Mouse (Mus musculus): Measurements from ENCODE around the gene Lexm. TPM values are rescaled to one million over a fixed set of nuclear protein-coding genes. Genes with fewer than 3 reads are reported as not detected.

Gene Lexm
- total and polyA plus RNA-seq, 3 experiments, result not detected

DNA sequence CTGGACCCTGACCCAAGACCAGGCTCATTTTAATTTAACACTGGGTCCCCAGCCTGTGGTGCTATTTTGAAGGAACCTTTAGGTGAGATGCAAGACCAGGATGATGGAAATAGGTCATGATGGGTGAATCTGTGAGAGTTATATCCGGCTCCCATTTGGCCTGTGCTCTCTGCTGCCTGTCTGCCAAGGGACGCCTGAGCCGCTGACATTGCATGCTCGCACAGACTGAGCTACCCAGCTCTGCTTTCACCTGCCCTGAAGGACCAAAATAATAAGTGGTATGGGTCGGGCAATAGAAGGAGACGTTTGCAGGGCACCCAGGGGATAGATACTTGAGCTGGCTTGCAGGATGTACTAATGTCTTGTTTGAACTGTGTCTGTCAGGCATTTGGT, 27.2 kb upstream of the Lexm start:
- H3K9ac ChIP-seq (ENCODE audit: low read depth, low read length), result no peak overlapping the region
- H3K4me3 ChIP-seq, result no peak overlapping the region
- H3K79me2 ChIP-seq (replicated peaks; ENCODE audit: control insufficient read depth, insufficient read depth, low read length), result no peaks in the 10 kb centered on the region
- 67% methylated on average over 6 of the region's 6 CpGs for WGBS
- intact Hi-C loops (cut with DNase I), result no loop called here
- no peaks in the 10 kb centered on the region for H3K36me3 ChIP-seq (ENCODE audit: control insufficient read depth, insufficient read depth, low read length)
- H3K27ac ChIP-seq, result no peak overlapping the region; the same call in 1 of the 2 replicates
- DNase-seq, result no peak
- H3K4me1 ChIP-seq (ENCODE audit: control insufficient read depth, insufficient read depth, low read length), result peaks cover 1% of the 10 kb centered on the region
- H3K27me3 ChIP-seq (ENCODE audit: control insufficient read depth, insufficient read depth, low read length), result no peaks in the 10 kb centered on the region
- no peak for TF ChIP-seq CTCF (IDR thresholded peaks at IDR 0.05)
- no peak for TF ChIP-seq EP300 (IDR thresholded peaks at IDR 0.05; ENCODE audit: insufficient read depth, low read depth, low read length)
- TF ChIP-seq POLR2A (IDR thresholded peaks at IDR 0.05; ENCODE audit: insufficient read depth, low read depth, low read length), result no peak

DNA sequence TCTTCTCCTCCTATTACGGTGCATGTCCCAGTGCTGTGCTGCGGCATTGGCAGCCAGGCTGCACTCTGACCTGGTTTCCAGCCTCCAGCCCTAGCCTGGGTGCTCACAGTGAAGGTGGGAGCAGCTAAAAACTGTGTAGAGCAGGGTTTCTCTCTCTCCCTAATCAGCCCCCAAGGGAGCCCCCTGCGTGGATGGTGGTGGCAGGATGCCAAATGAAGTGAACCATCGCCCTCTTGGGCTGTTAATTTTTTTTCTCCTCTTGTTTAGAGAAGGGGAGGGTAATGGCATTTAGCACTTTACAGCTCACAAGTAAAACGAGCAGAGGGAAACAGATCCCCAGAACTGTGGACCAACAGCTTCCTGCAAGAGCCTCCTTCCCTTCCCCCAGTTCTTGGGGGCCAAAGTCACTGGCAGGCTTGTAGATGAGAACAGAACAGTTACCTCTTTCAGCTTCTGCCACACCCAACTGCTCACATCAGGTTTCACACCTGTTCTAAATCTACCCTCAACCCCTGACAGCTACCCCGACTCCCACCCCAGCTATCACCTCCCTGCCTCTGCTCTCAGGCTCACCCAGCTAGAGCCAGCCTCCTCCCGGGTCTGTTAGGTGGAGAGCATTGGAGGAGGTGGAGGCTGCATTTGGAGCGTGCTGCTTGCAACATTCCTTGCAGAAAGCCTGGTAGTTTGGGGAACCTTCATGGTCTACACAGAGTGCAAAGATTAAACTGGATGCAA, 26.6 kb upstream of the Lexm start:
- TF ChIP-seq CTCF (IDR thresholded peaks at IDR 0.05) (no peak), POLR2A (IDR thresholded peaks at IDR 0.05; ENCODE audit: insufficient read depth, low read depth, low read length) (no peak), EP300 (IDR thresholded peaks at IDR 0.05; ENCODE audit: insufficient read depth, low read depth, low read length) (no peak)
- Histone ChIP-seq H3K27me3 (ENCODE audit: control insufficient read depth, insufficient read depth, low read length) (no peaks in the 10 kb centered on the region), H3K79me2 (replicated peaks; ENCODE audit: control insufficient read depth, insufficient read depth, low read length) (no peaks in the 10 kb centered on the region), H3K36me3 (ENCODE audit: control insufficient read depth, insufficient read depth, low read length) (no peaks in the 10 kb centered on the region), H3K9ac (ENCODE audit: low read depth, low read length) (no peak overlapping the region), H3K4me1 (ENCODE audit: control insufficient read depth, insufficient read depth, low read length) (peaks cover 1% of the 10 kb centered on the region), H3K27ac (no peak overlapping the region), H3K4me3 (no peak overlapping the region)
- intact Hi-C loops (cut with DNase I), result no loop called here
- no peak for DNase-seq
- WGBS, result 18% methylated on average over 8 of the region's 8 CpGs

DNA sequence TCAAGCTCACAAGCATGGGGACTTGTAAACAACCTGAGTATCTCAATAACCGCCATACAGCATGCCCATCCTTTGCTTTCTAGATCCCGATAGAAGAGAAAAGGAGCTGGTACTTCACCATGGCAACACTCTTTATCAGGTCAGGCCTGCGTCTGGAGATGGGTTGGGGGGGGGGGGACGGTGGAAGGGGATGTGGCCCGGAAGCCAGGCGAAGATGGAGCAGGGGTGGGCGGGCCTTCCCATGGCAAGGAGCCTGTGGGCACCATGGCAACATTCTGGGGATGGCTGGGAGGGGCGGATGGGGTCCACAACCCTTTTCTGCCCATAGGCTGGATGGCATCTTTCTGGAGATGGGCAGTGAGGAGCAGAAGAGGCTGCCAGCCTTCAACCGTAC, 17.0 kb upstream of the Lexm start:
- intact Hi-C loops (cut with DNase I), result loop anchor here (5.0 kb wide), 1 partner anchor 528 kb away; no protein-coding TSS in a partner anchor
- H3K4me1 ChIP-seq (ENCODE audit: control insufficient read depth, insufficient read depth, low read length), result no peaks in the 10 kb centered on the region
- no peak overlapping the region for H3K4me3 ChIP-seq
- no peaks in the 10 kb centered on the region for H3K79me2 ChIP-seq (replicated peaks; ENCODE audit: control insufficient read depth, insufficient read depth, low read length)
- H3K27ac ChIP-seq, result no peak overlapping the region
- TF ChIP-seq CTCF (IDR thresholded peaks at IDR 0.05) (no peak), POLR2A (IDR thresholded peaks at IDR 0.05; ENCODE audit: insufficient read depth, low read depth, low read length) (no peak), EP300 (IDR thresholded peaks at IDR 0.05; ENCODE audit: insufficient read depth, low read depth, low read length) (no peak)
- H3K27me3 ChIP-seq (ENCODE audit: control insufficient read depth, insufficient read depth, low read length), result no peaks in the 10 kb centered on the region
- no peaks in the 10 kb centered on the region for H3K36me3 ChIP-seq (ENCODE audit: control insufficient read depth, insufficient read depth, low read length)
- WGBS, result 41% methylated on average over 9 of the region's 9 CpGs
- no peak overlapping the region for H3K9ac ChIP-seq (ENCODE audit: low read depth, low read length)
- DNase-seq, result no peak

DNA sequence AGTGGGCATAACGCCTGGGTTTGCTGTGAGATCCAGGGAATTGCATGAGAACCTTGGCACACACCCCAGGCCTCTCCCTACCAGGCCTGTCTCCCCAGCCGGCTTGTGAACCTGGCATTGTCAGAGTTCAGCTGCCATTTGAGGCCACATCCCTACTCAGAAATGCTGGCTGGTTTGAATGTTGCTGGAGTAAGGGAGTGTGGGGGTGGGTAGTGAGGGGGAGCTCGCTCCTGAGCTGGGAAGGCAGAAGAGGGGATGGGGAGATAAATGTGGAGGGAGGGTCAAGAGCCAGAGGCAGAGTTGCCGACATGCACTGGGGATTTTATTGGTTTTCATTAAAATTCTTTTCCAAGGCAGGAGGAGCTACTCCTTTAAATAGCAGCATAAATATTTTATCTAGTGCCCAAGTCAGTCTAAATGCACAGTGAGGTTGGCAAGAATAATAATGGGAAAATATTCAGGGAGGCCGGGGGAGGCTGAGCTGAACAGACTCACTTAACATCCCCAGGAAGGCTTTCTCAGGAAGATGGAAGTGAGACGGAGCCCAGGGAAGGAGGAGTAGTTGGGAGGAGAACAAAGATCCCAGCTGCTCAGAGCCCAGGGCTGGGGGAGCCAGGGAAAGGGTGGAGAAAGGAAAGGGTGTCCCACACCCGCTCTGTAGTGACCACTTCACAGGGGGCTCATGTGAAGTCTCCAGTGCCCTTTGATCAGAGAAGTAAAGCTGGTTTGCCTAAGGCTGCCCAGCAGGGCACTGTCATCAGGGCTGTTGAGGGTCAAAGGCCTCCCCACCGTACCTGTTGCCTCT, 16.4 kb upstream of the Lexm start:
- H3K27ac ChIP-seq, result no peak overlapping the region
- no peaks in the 10 kb centered on the region for H3K27me3 ChIP-seq (ENCODE audit: control insufficient read depth, insufficient read depth, low read length)
- H3K9ac ChIP-seq (ENCODE audit: low read depth, low read length), result no peak overlapping the region
- H3K4me1 ChIP-seq (ENCODE audit: control insufficient read depth, insufficient read depth, low read length), result no peaks in the 10 kb centered on the region
- H3K36me3 ChIP-seq (ENCODE audit: control insufficient read depth, insufficient read depth, low read length), result no peaks in the 10 kb centered on the region
- no peaks in the 10 kb centered on the region for H3K79me2 ChIP-seq (replicated peaks; ENCODE audit: control insufficient read depth, insufficient read depth, low read length)
- WGBS, result 31% methylated on average over 8 of the region's 8 CpGs
- no peak overlapping the region for H3K4me3 ChIP-seq
- TF ChIP-seq POLR2A (IDR thresholded peaks at IDR 0.05; ENCODE audit: insufficient read depth, low read depth, low read length) (no peak), EP300 (IDR thresholded peaks at IDR 0.05; ENCODE audit: insufficient read depth, low read depth, low read length) (no peak), CTCF (IDR thresholded peaks at IDR 0.05) (no peak)
- intact Hi-C loops (cut with DNase I), result loop anchor here (5.0 kb wide), 1 partner anchor 529 kb away; no protein-coding TSS in a partner anchor
- no peak for DNase-seq

DNA sequence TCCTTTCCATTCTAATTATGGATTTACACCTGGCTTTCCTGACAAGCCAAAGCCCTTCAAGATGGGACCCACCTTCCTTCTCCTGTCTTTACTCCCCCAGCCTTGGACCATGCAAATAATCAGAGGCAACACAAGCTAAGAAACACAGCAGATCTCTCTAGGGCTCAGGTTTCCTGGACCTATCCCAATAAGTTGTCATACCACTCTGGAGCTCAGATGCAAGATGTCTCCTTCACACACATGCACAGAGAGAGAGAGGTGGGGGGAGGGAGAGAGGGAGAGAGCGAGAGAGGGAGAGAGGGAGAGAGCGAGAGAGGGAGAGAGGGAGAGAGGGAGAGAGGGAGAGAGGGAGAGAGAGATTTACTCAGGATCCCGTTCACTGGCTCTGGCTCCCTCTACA, 15.3 kb upstream of the Lexm start:
- no peak overlapping the region for H3K4me3 ChIP-seq
- H3K36me3 ChIP-seq (ENCODE audit: control insufficient read depth, insufficient read depth, low read length), result no peaks in the 10 kb centered on the region
- no peaks in the 10 kb centered on the region for H3K4me1 ChIP-seq (ENCODE audit: control insufficient read depth, insufficient read depth, low read length)
- 75% methylated on average over 1 of the region's 3 CpGs for WGBS
- intact Hi-C loops (cut with DNase I), result loop anchor here (5.0 kb wide), 1 partner anchor 530 kb away; no protein-coding TSS in a partner anchor
- H3K79me2 ChIP-seq (replicated peaks; ENCODE audit: control insufficient read depth, insufficient read depth, low read length), result no peaks in the 10 kb centered on the region
- no peaks in the 10 kb centered on the region for H3K27me3 ChIP-seq (ENCODE audit: control insufficient read depth, insufficient read depth, low read length)
- no peak overlapping the region for H3K27ac ChIP-seq
- H3K9ac ChIP-seq (ENCODE audit: low read depth, low read length), result no peak overlapping the region
- TF ChIP-seq CTCF (IDR thresholded peaks at IDR 0.05), result no peak
- TF ChIP-seq EP300 (IDR thresholded peaks at IDR 0.05; ENCODE audit: insufficient read depth, low read depth, low read length), result no peak
- no peak for TF ChIP-seq POLR2A (IDR thresholded peaks at IDR 0.05; ENCODE audit: insufficient read depth, low read depth, low read length)
- no peak for DNase-seq
